Mouse (Mus musculus) hindbrain, postnatal 0 days (tissue): ENCODE results near the gene Tmem116. TPM values are rescaled to one million over a fixed set of nuclear protein-coding genes. Genes with fewer than 3 reads are reported as not detected.
A peak's percentile ranks its signal among the peaks of the same experiment; 100 is the strongest.
"Not testable (repeated sequence)": the region's sequence is repeated elsewhere in the genome, so short reads cannot be mapped to it uniquely, and the experiment has no call there.

ENCODE experiments used
- ATAC-seq: fragments of 200-750 bp; cut with Nextera tagmentation; 2 replicates; pipeline ENCODE4 v1.8.0; 2017; ENCODE audit warnings: mild to moderate bottlenecking, moderate TSS enrichment, moderate library complexity
- DNase-seq: peaks from one replicate; pipeline ENCODE4 v3.0.0-alpha.2; 2015; ENCODE audit warnings: low spot score
- H3K27ac ChIP-seq: fragments of 300-500 bp; sonication (generic); 2 replicates; pipeline ENCODE4 v1.5.1; 2014; ENCODE audit warnings: mild to moderate bottlenecking
- H3K27me3 ChIP-seq: fragments of 300-500 bp; sonication (generic); 2 replicates; pipeline ENCODE4 v1.6.1; 2014; ENCODE audit warnings: low read length, mixed read lengths; ENCODE audit not compliant: insufficient read depth
- H3K36me3 ChIP-seq: fragments of 300-500 bp; sonication (generic); 2 replicates; pipeline ENCODE4 v1.6.1; 2014; ENCODE audit warnings: low read length, mixed read lengths; ENCODE audit not compliant: insufficient read depth
- H3K4me1 ChIP-seq: fragments of 300-500 bp; sonication (generic); 2 replicates; pipeline ENCODE4 v1.6.1; 2014; ENCODE audit warnings: antibody characterized with exemption, low read length, mixed read lengths; ENCODE audit not compliant: insufficient read depth
- H3K4me2 ChIP-seq: fragments of 300-500 bp; sonication (generic); 2 replicates; pipeline ENCODE4 v1.6.1; 2014; ENCODE audit warnings: low read depth, mild to moderate bottlenecking, low read length, moderate library complexity, mixed read lengths
- H3K4me3 ChIP-seq: fragments of 300-500 bp; sonication (generic); 2 replicates; pipeline ENCODE4 v1.5.1; 2014; ENCODE audit warnings: low read length
- H3K9ac ChIP-seq: fragments of 300-500 bp; sonication (generic); replicated peaks from 2 replicates; pipeline ENCODE4 v1.6.1; 2014; ENCODE audit warnings: mild to moderate bottlenecking, low read length, moderate library complexity, mixed read lengths
- H3K9me3 ChIP-seq: fragments of 300-500 bp; sonication (generic); 2 replicates; pipeline ENCODE4 v1.6.1; 2016; ENCODE audit warnings: low read length, mixed read lengths
- CTCF ChIP-seq: IDR thresholded peaks from 2 replicates; pipeline ENCODE4 v1.5.1; 2016; ENCODE audit warnings: antibody characterized with exemption, control low read depth, low read depth
- WGBS: fragments of 180-500 bp; shearing (Covaris S2); extraction: QIAGEN DNeasy Blood & Tissue Kit; methylation state at CpG from one replicate; pipeline ENCODE4 v1.1.7; 2014; 5-methylcytosine and 5-hydroxymethylcytosine counted together
- polyA plus RNA-seq: library from polyadenylated mRNA; unstranded; fragments of >200 nt; fragmentation: Nextera tagmentation; extraction: Ambion mirVana; gene quantifications from 2 replicates; pipeline ENCODE4 v1.2.1, GENCODE M21; 2015
- total RNA-seq: library from RNA; depleted of rRNA; stranded (reverse); fragments of >200 nt; gene quantifications from 2 replicates; pipeline ENCODE4 v1.2.3, GENCODE M21; 2014

Tmem116 gene
- total and polyA plus RNA-seq, 2 experiments from 2014 or later, result 2.6 to 7.6 TPM

GRCm38 (mm10) chr5:121476040-121476439, 24.3 kb downstream of the Tmem116 start:
- no peaks in the 10 kb centered on the region for H3K36me3 ChIP-seq
- H3K9ac ChIP-seq, result no peak overlapping the region
- no peaks in the 10 kb centered on the region for H3K9me3 ChIP-seq
- H3K4me1 ChIP-seq, result no peaks in the 10 kb centered on the region
- no peak overlapping the region for H3K4me2 ChIP-seq
- ATAC-seq (no peak), DNase-seq (no peak)
- H3K4me3 ChIP-seq, result no peak overlapping the region
- no peaks in the 10 kb centered on the region for H3K27me3 ChIP-seq
- no peak for TF ChIP-seq CTCF
- no peak overlapping the region for H3K27ac ChIP-seq
- WGBS, result 86% methylated on average over 1 of the region's 1 CpGs

- Histone ChIP-seq H3K27ac (no peak overlapping the region), H3K36me3 (no peaks in the 10 kb centered on the region), H3K27me3 (no peaks in the 10 kb centered on the region), H3K4me1 (no peaks in the 10 kb centered on the region), H3K9ac (no peak overlapping the region), H3K4me2 (no peak overlapping the region), H3K9me3 (no peaks in the 10 kb centered on the region), H3K4me3 (no peak overlapping the region)
- peak; percentile 89 for DNase-seq
- TF ChIP-seq CTCF, result peak; percentile 80
- ATAC-seq, result peak; percentile 47; the same call in 1 of the 2 replicates
- WGBS, result 30% methylated on average over 3 of the region's 3 CpGs
These were observed 26.0 kb downstream of the Tmem116 start for GRCm38 (mm10) chr5:121477680-121478079.

GRCm38 (mm10) chr5:121484801-121485200, 33.1 kb downstream of the Tmem116 start:
- WGBS, result 81% methylated on average over 5 of the region's 5 CpGs
- Histone ChIP-seq H3K4me2 (no peak overlapping the region), H3K27me3 (no peaks in the 10 kb centered on the region), H3K9ac (no peak overlapping the region), H3K27ac (no peak overlapping the region), H3K4me1 (no peaks in the 10 kb centered on the region), H3K4me3 (no peak overlapping the region), H3K36me3 (no peaks in the 10 kb centered on the region), H3K9me3 (no peaks in the 10 kb centered on the region)
- DNase-seq (no peak), ATAC-seq (no peak)
- no peak for TF ChIP-seq CTCF

- TF ChIP-seq CTCF, result no peak
- Histone ChIP-seq H3K27ac (no peak overlapping the region), H3K4me2 (no peak overlapping the region), H3K4me1 (no peaks in the 10 kb centered on the region), H3K27me3 (no peaks in the 10 kb centered on the region), H3K9me3 (no peaks in the 10 kb centered on the region), H3K36me3 (no peaks in the 10 kb centered on the region), H3K4me3 (no peak overlapping the region), H3K9ac (no peak overlapping the region)
- no peak for DNase-seq
- WGBS, result 78% methylated on average over 8 of the region's 8 CpGs
- ATAC-seq, result no peak
These were observed 41.6 kb downstream of the Tmem116 start for GRCm38 (mm10) chr5:121493305-121493704.

- H3K4me2 ChIP-seq, result no peak overlapping the region
- no peaks in the 10 kb centered on the region for H3K4me1 ChIP-seq
- no peak overlapping the region for H3K9ac ChIP-seq
- H3K27ac ChIP-seq, result no peak overlapping the region
- DNase-seq, result no peak
- H3K27me3 ChIP-seq, result no peaks in the 10 kb centered on the region
- H3K36me3 ChIP-seq, result no peaks in the 10 kb centered on the region
- no peak for ATAC-seq
- no peak for TF ChIP-seq CTCF
- no peaks in the 10 kb centered on the region for H3K9me3 ChIP-seq
- WGBS, result 72% methylated on average over 7 of the region's 7 CpGs
- H3K4me3 ChIP-seq, result no peak overlapping the region
These were observed 49.0 kb downstream of the Tmem116 start for GRCm38 (mm10) chr5:121500719-121501118.

GRCm38 (mm10) chr5:121501424-121501996, 49.8 kb downstream of the Tmem116 start:
- H3K27ac ChIP-seq, H3K27me3 ChIP-seq, H3K4me3 ChIP-seq, ATAC-seq, H3K4me2 ChIP-seq, H3K4me1 ChIP-seq, H3K9ac ChIP-seq, H3K36me3 ChIP-seq, DNase-seq, H3K9me3 ChIP-seq: not testable (repeated sequence)
- 76% methylated on average over 10 of the region's 17 CpGs for WGBS

GRCm38 (mm10) chr5:121503231-121503630, 51.5 kb downstream of the Tmem116 start, which contains the start of gene Adam1b:
Adam1b (minus strand) TSS chr5:121503435.
- 90% methylated on average over 3 of the region's 3 CpGs for WGBS
- Histone ChIP-seq H3K4me3 (no peak within 1 kb of the TSS), H3K4me2 (no peak within 1 kb of the TSS), H3K9me3 (no peaks in the 10 kb centered on the region), H3K27ac (no peak within 1 kb of the TSS), H3K27me3 (no peaks in the 10 kb centered on the region), H3K36me3 (no peaks in the 10 kb centered on the region), H3K4me1 (no peaks in the 10 kb centered on the region), H3K9ac (no peak within 1 kb of the TSS)
- TF ChIP-seq CTCF, result no peak
- ATAC-seq (no peak), DNase-seq (no peak)
